Mouse (Mus musculus): ENCODE data around the gene Plekhg6.

Gene Plekhg6

GRCm38 (mm10) chr6:125410551-125410950 lies 30.0 kb upstream of the Plekhg6 start:
- CTCF ChIA-PET = interaction anchor here in 3 of 4 experiments (0.5 to 1.9 kb wide), 10 partner anchors 8 to 212 kb away, joined by 3 to 9 read pairs (median 5); partner anchors contain the start of gene Cd9 (in 1 of the 3)
- POLR2A ChIA-PET = interaction anchor here (0.6 to 10.7 kb wide), 100 partner anchors 10 to 669 kb away, joined by 3 to 151 read pairs (median 6); partner anchors contain the start of genes Cd9 (in 2 of the 4), Vamp1 (in 2 of the 4), Cdca3 (in 1 of the 4) and Grcc10 (in 1 of the 4)

- POLR2A ChIA-PET = interaction anchor here (0.5 to 10.7 kb wide), 39 partner anchors 11 to 253 kb away, joined by 3 to 151 read pairs (median 3); partner anchors contain the start of gene Plekhg6 (in 1 of the 4)
- CTCF ChIA-PET = interaction anchor here in 1 of 4 experiments (0.8 kb wide), 1 partner anchor 1065 kb away, joined by 3 read pairs; no protein-coding TSS in a partner anchor
Measured at GRCm38 (mm10) chr6:125407657-125408056, 27.1 kb upstream of the Plekhg6 start.

GRCm38 (mm10) chr6:125407224-125407623 lies 26.6 kb upstream of the Plekhg6 start:
- CTCF ChIA-PET = interaction anchor here in 1 of 4 experiments (0.8 kb wide), 1 partner anchor 1066 kb away, joined by 3 read pairs; no protein-coding TSS in a partner anchor
- POLR2A ChIA-PET = interaction anchor here (0.6 to 10.7 kb wide), 41 partner anchors 11 to 253 kb away, joined by 3 to 151 read pairs (median 3); partner anchors contain the start of genes Plekhg6 (in 1 of the 4) and Vamp1 (in 1 of the 4)

- ChIA-PET CTCF (interaction anchor here in 3 of 4 experiments (0.6 to 1.4 kb wide), 4 partner anchors 13 to 43 kb away, joined by 3 to 4 read pairs (median 3); no protein-coding TSS in a partner anchor), POLR2A (interaction anchor here in 3 of 4 experiments (0.5 to 10.7 kb wide), 27 partner anchors 9 to 743 kb away, joined by 3 to 151 read pairs (median 4); partner anchors contain the start of gene Lpcat3 (in 1 of the 3))
Measured at GRCm38 (mm10) chr6:125405461-125406382, 25.1 kb upstream of the Plekhg6 start.

- POLR2A ChIA-PET = interaction anchor here in 1 of 4 experiments (0.6 to 1.3 kb wide), 2 partner anchors 21 to 132 kb away, joined by 3 read pairs; no protein-coding TSS in a partner anchor
- CTCF ChIA-PET = no interaction called here
Measured at GRCm38 (mm10) chr6:125389853-125390252, 9.3 kb upstream of the Plekhg6 start.

- ChIA-PET POLR2A (interaction anchor here in 3 of 4 experiments (0.6 to 2.4 kb wide), 16 partner anchors 8 to 523 kb away, joined by 3 to 15 read pairs (median 4); partner anchors contain the start of gene Scnn1a (in 1 of the 3)), CTCF (interaction anchor here in 3 of 4 experiments (0.8 to 2.7 kb wide), 9 partner anchors 18 to 217 kb away, joined by 3 to 9 read pairs (median 4); no protein-coding TSS in a partner anchor)
Measured at GRCm38 (mm10) chr6:125386080-125386479, 5.5 kb upstream of the Plekhg6 start.

GRCm38 (mm10) chr6:125385066-125385974 lies 4.7 kb upstream of the Plekhg6 start:
- ChIA-PET POLR2A (interaction anchor here in 3 of 4 experiments (0.5 to 2.4 kb wide), 21 partner anchors 7 to 220 kb away, joined by 3 to 15 read pairs (median 4); partner anchors contain the start of genes Scnn1a (in 1 of the 3) and Tnfrsf1a (in 1 of the 3)), CTCF (interaction anchor here (0.6 to 2.7 kb wide), 32 partner anchors 10 to 277 kb away, joined by 3 to 9 read pairs (median 3); no protein-coding TSS in a partner anchor)

- ChIA-PET POLR2A (interaction anchor here in 2 of 4 experiments (0.6 to 2.1 kb wide), 4 partner anchors 12 to 204 kb away, joined by 3 to 7 read pairs (median 6); no protein-coding TSS in a partner anchor), CTCF (interaction anchor here in 2 of 4 experiments (1.1 to 1.4 kb wide), 2 partner anchors 18 to 114 kb away, joined by 3 to 4 read pairs; no protein-coding TSS in a partner anchor)
Measured at GRCm38 (mm10) chr6:125382024-125382423, 1.4 kb upstream of the Plekhg6 start.

GRCm38 (mm10) chr6:125379781-125380180 lies 812 bp downstream of the Plekhg6 start:
- POLR2A ChIA-PET = interaction anchor here in 2 of 4 experiments (0.6 to 4.3 kb wide), 19 partner anchors 9 to 1915 kb away, joined by 3 to 33 read pairs (median 6); no protein-coding TSS in a partner anchor
- CTCF ChIA-PET = interaction anchor here in 3 of 4 experiments (0.6 to 1.7 kb wide), 5 partner anchors 9 to 282 kb away, joined by 3 to 4 read pairs (median 4); no protein-coding TSS in a partner anchor

GRCm38 (mm10) chr6:125378621-125379020 lies 2.0 kb downstream of the Plekhg6 start:
- CTCF ChIA-PET = interaction anchor here in 3 of 4 experiments (0.5 to 1.8 kb wide), 11 partner anchors 11 to 505 kb away, joined by 3 to 9 read pairs (median 4); no protein-coding TSS in a partner anchor
- POLR2A ChIA-PET = interaction anchor here in 3 of 4 experiments (0.6 to 4.3 kb wide), 40 partner anchors 8 to 447 kb away, joined by 3 to 33 read pairs (median 4); partner anchors contain the start of genes Cd9 (in 1 of the 3) and Mlf2 (in 1 of the 3)

- POLR2A ChIA-PET = interaction anchor here (0.6 to 4.3 kb wide), 50 partner anchors 8 to 1363 kb away, joined by 3 to 33 read pairs (median 4); partner anchors contain the start of genes Cd9 (in 1 of the 4), Gapdh (in 1 of the 4), Kcna6 (in 1 of the 4) and Mlf2 (in 1 of the 4)
- CTCF ChIA-PET = interaction anchor here in 2 of 4 experiments (0.9 to 1.8 kb wide), 11 partner anchors 11 to 243 kb away, joined by 3 to 9 read pairs (median 4); no protein-coding TSS in a partner anchor
Measured at GRCm38 (mm10) chr6:125377582-125378451, 2.8 kb downstream of the Plekhg6 start.

GRCm38 (mm10) chr6:125377042-125377441 lies 3.6 kb downstream of the Plekhg6 start:
- ChIA-PET POLR2A (interaction anchor here (0.7 to 4.3 kb wide), 19 partner anchors 8 to 565 kb away, joined by 3 to 33 read pairs (median 4); partner anchors contain the start of genes Gapdh (in 1 of the 4), Mrpl51 (in 1 of the 4) and Ncapd2 (in 1 of the 4)), CTCF (interaction anchor here in 2 of 4 experiments (1.0 to 1.8 kb wide), 4 partner anchors 15 to 226 kb away, joined by 3 to 9 read pairs (median 4); no protein-coding TSS in a partner anchor)

- POLR2A ChIA-PET = interaction anchor here (0.5 to 6.6 kb wide), 31 partner anchors 9 to 256 kb away, joined by 3 to 35 read pairs (median 3); no protein-coding TSS in a partner anchor
Measured at GRCm38 (mm10) chr6:125367758-125368371, 12.7 kb downstream of the Plekhg6 start.

GRCm38 (mm10) chr6:125366133-125366532 lies 14.5 kb downstream of the Plekhg6 start:
- ChIA-PET POLR2A (interaction anchor here in 3 of 4 experiments (0.9 to 6.6 kb wide), 9 partner anchors 8 to 81 kb away, joined by 3 to 35 read pairs (median 5); partner anchors contain the start of gene Tuba3a (in 1 of the 3)), CTCF (interaction anchor here in 3 of 4 experiments (0.7 to 1.9 kb wide), 8 partner anchors 23 to 235 kb away, joined by 3 to 8 read pairs (median 4); no protein-coding TSS in a partner anchor)

More at GRCm38 (mm10) chr6:125367758-125368371, 12.7 kb downstream of the Plekhg6 start:
- CTCF ChIA-PET = interaction anchor here (0.5 to 1.2 kb wide), 9 partner anchors 11 to 102 kb away, joined by 3 to 7 read pairs (median 3); no protein-coding TSS in a partner anchor

Data from embryonic stem cell, embryonic (primary cell).